Mouse (Mus musculus) G1E (cell line): Measurements from ENCODE around the gene Flnc. TPM values are rescaled to one million over a fixed set of nuclear protein-coding genes. Genes with fewer than 3 reads are reported as not detected.

Source experiments
- ATAC-seq: 2 replicates; pipeline ENCODE4 v1.8.0; 2016; ENCODE audit warnings: mild to moderate bottlenecking; ENCODE audit not compliant: insufficient number of reproducible peaks, poor library complexity, low FRiP score, severe bottlenecking; ENCODE audit errors: extremely low read depth
- DNase-seq: peaks from one replicate; pipeline ENCODE4 v3.0.0; 2012; ENCODE audit warnings: low spot score
- H3K27me3 ChIP-seq: 2 replicates; pipeline ENCODE4 v1.6.1; 2012; ENCODE audit warnings: mild to moderate bottlenecking, low read length, inconsistent platforms; ENCODE audit not compliant: insufficient read depth
- H3K36me3 ChIP-seq: replicated peaks from 2 replicates; pipeline ENCODE3; 2012; ENCODE audit warnings: mild to moderate bottlenecking, inconsistent platforms
- H3K4me1 ChIP-seq: 2 replicates; pipeline ENCODE4 v1.6.1; 2012; ENCODE audit warnings: low read depth, low read length, inconsistent platforms, mixed read lengths; ENCODE audit not compliant: insufficient read depth
- H3K4me3 ChIP-seq: 2 replicates; pipeline ENCODE4 v1.5.1; 2012; ENCODE audit warnings: low read depth, mild to moderate bottlenecking, inconsistent platforms, low read length, moderate library complexity, mixed read lengths
- H3K9me3 ChIP-seq: replicated peaks from 2 replicates; pipeline ENCODE4 v1.6.1; 2012; ENCODE audit warnings: inconsistent platforms
- CTCF ChIP-seq: IDR thresholded peaks from 2 replicates; pipeline ENCODE4 v1.5.1; 2012; ENCODE audit warnings: low read depth, low read length, inconsistent platforms, mixed read lengths
- GATA1 ChIP-seq: IDR thresholded peaks from 2 replicates; pipeline ENCODE4 v1.6.1; 2012; ENCODE audit warnings: borderline replicate concordance, low read length, inconsistent platforms, mixed read lengths
- GATA2 ChIP-seq: IDR thresholded peaks from 2 replicates; pipeline ENCODE4 v1.6.1; 2012; ENCODE audit warnings: low read depth, low read length, inconsistent platforms, borderline replicate concordance
- POLR2AphosphoS5 ChIP-seq: IDR thresholded peaks from 2 replicates; pipeline ENCODE4 v1.6.1; 2012; ENCODE audit warnings: low read depth, low read length, inconsistent platforms; ENCODE audit not compliant: insufficient replicate concordance
- TAL1 ChIP-seq: conservative IDR thresholded peaks from 2 replicates; pipeline ENCODE4 v1.6.1; 2012; ENCODE audit warnings: low read depth, low read length, inconsistent platforms, mixed read lengths
- polyA plus RNA-seq: library from polyadenylated mRNA; stranded (reverse); fragments of >175 nt; gene quantifications from 2 replicates; pipeline ENCODE4 v1.2.3, GENCODE M21; 2012
- total RNA-seq, 2 experiments: library from RNA; stranded (forward) in 1 of 2; stranded (reverse) in 1 of 2; fragments of 200-1000 nt in 1 of 2; fragments of >200 nt in 1 of 2; fragmentation: Nextera tagmentation in 1 of 2; gene quantifications; 2 replicates each; pipeline ENCODE4 v1.2.3; 2014 to 2017

Flnc gene
- total and polyA plus RNA-seq, 3 experiments, result 0.11 to 0.36 (median 0.15) TPM

- H3K4me3 ChIP-seq, result no peak overlapping the region
- no peak for ATAC-seq
- H3K27me3 ChIP-seq, result peaks cover 49% of the 10 kb centered on the region
- H3K9me3 ChIP-seq, result peaks cover 5% of the 10 kb centered on the region
- H3K36me3 ChIP-seq, result no peaks in the 10 kb centered on the region
- TF ChIP-seq GATA1, result no peak
- TF ChIP-seq CTCF, result no peak
- TF ChIP-seq TAL1, result no peak
- TF ChIP-seq POLR2AphosphoS5, result no peak
- TF ChIP-seq GATA2, result no peak
- no peak for DNase-seq
- peaks cover 52% of the 10 kb centered on the region for H3K4me1 ChIP-seq
Observed at GRCm38 (mm10) chr6:29430681-29431420, 2.2 kb upstream of the Flnc start.

GRCm38 (mm10) chr6:29431473-29431872, 1.6 kb upstream of the Flnc start:
- DNase-seq, result no peak
- no peak for ATAC-seq
- no peak overlapping the region for H3K4me3 ChIP-seq
- peaks cover 48% of the 10 kb centered on the region for H3K27me3 ChIP-seq
- H3K9me3 ChIP-seq, result peaks cover 5% of the 10 kb centered on the region
- H3K4me1 ChIP-seq, result peaks cover 58% of the 10 kb centered on the region
- no peak for TF ChIP-seq TAL1
- TF ChIP-seq GATA2, result no peak
- no peak for TF ChIP-seq CTCF
- TF ChIP-seq GATA1, result no peak
- H3K36me3 ChIP-seq, result no peaks in the 10 kb centered on the region

- H3K4me3 ChIP-seq, result no peak overlapping the region
- no peak for DNase-seq
- no peak for ATAC-seq
- H3K4me1 ChIP-seq, result peaks cover 65% of the 10 kb centered on the region
- no peaks in the 10 kb centered on the region for H3K36me3 ChIP-seq
- peaks cover 53% of the 10 kb centered on the region for H3K27me3 ChIP-seq
- no peak for TF ChIP-seq POLR2AphosphoS5
- peaks cover 5% of the 10 kb centered on the region for H3K9me3 ChIP-seq
Observed at GRCm38 (mm10) chr6:29432156-29432555, 900 bp upstream of the Flnc start.

- DNase-seq (no peak), ATAC-seq (no peak)
- TF ChIP-seq GATA2 (no peak), TAL1 (no peak), POLR2AphosphoS5 (no peak), CTCF (no peak), GATA1 (no peak)
- Histone ChIP-seq H3K36me3 (no peaks in the 10 kb centered on the region), H3K9me3 (peaks cover 5% of the 10 kb centered on the region), H3K4me1 (peaks cover 68% of the 10 kb centered on the region), H3K27me3 (peaks cover 53% of the 10 kb centered on the region), H3K4me3 (no peak overlapping the region)
Observed at GRCm38 (mm10) chr6:29432676-29433037, 399 bp upstream of the Flnc start.

- no peak for ATAC-seq
- no peak for TF ChIP-seq GATA2
- TF ChIP-seq TAL1, result no peak
- TF ChIP-seq CTCF, result no peak
- no peak for TF ChIP-seq GATA1
- no peak for TF ChIP-seq POLR2AphosphoS5
- DNase-seq, result no peak
- H3K27me3 ChIP-seq, result peaks cover 65% of the 10 kb centered on the region
- peak overlapping the region; percentile 45; the same call in 1 of the 2 replicates for H3K4me3 ChIP-seq
- no peaks in the 10 kb centered on the region for H3K36me3 ChIP-seq
- peaks cover 72% of the 10 kb centered on the region for H3K4me1 ChIP-seq
- peaks cover 5% of the 10 kb centered on the region for H3K9me3 ChIP-seq
Observed at GRCm38 (mm10) chr6:29433804-29434795, 1.0 kb downstream of the Flnc start.

- Histone ChIP-seq H3K9me3 (peaks cover 5% of the 10 kb centered on the region), H3K36me3 (no peaks in the 10 kb centered on the region), H3K4me3 (peak overlapping the region; percentile 55; the same call in 1 of the 2 replicates), H3K4me1 (peaks cover 71% of the 10 kb centered on the region), H3K27me3 (peaks cover 74% of the 10 kb centered on the region)
- no peak for TF ChIP-seq GATA1
- TF ChIP-seq GATA2, result no peak
- TF ChIP-seq TAL1, result no peak
- no peak for TF ChIP-seq CTCF
- TF ChIP-seq POLR2AphosphoS5, result no peak
- ATAC-seq (peak; percentile 60; the same call in 1 of the 2 replicates), DNase-seq (peak; percentile 78)
Observed at GRCm38 (mm10) chr6:29434911-29435691, 2.0 kb downstream of the Flnc start.
